Mouse (Mus musculus) left cerebral cortex, adult 8-10 months (tissue): ENCODE measurements around the gene Map2k1. TPM values are rescaled to one million over a fixed set of nuclear protein-coding genes. Genes with fewer than 3 reads are reported as not detected.
"Not testable (repeated sequence)": the region's sequence is repeated elsewhere in the genome, so short reads cannot be mapped to it uniquely, and the experiment has no call there.

Experiments
- DNase-seq, 2 experiments: peaks; one replicate each; pipeline ENCODE4 v3.0.0; 2022; ENCODE audit warnings: low spot score in 2 of 2
- total RNA-seq, 4 experiments: library from RNA; stranded (reverse); gene quantifications; 2 replicates each; pipeline ENCODE4 v1.2.4; 2022

The Map2k1 gene
- total RNA-seq: 100 to 1,000 TPM; 274 to 294 (median 288) TPM

DNA sequence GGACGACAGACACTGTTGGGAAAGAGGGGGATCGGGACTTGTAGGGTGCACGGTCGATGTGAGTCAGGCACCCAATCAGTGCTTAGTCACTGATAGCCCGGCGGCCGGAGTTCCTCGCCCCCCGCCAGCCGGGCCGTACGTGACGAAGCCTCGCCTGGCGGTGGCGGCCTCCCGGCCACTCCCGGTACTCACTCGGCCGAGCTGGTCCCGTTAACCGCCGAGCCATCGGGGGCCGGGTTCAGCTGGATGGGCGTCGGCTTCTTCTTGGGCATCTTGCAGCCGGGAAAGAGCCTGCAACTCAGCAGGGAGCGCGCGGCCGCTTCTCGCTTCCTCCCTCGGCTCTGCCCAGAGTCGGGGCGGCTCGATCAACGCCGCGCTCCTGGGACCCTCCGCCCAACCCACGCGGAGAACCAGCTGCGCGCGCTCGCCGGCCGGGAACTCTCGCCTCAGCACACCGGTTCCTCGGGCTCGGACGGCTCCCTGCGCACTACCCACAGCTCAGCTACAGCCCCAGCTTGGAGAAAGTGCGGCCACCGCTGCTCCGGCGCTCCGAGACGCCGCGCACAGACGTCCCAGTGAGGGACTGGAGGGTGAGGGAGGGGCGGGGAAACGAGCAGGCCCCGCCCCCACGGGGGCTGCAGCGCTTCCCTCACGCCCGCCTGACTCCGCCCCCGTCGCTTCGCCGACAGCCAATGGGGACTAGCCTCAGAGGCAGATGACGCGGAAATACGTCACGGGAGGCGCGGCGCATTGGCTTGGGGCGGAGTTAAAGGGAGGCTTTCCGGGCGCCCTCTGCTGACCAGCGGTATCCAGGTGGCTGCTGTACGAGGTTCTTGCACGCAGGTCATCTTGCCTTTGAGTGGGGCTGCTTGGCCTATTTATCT lies at the start of gene Map2k1:
Gene Map2k1, minus strand, starts transcription at position 611 of the 884 bp plus-strand sequence.
- peak; percentile 98 for DNase-seq

DNA sequence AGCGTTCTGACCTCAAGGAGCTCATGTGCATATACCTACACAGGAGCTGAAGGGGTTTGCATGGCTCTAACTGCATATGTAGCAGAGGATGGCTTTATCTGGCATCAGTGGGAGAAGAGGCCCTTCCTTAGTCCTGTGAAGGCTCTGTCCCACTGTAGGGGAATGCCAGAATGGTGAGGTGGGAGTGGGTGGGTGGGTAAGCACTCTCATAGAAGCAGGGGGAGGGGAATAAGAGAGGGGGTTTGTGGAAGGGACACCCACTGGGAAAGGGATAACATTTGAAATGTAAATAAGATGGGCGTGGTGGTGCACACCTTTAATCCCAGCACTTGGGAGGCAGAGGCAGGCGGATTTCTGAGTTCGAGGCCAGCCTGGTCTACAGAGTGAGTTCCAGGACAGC lies 49.7 kb upstream of the Map2k1 start:
- DNase-seq: not testable (repeated sequence)

DNA sequence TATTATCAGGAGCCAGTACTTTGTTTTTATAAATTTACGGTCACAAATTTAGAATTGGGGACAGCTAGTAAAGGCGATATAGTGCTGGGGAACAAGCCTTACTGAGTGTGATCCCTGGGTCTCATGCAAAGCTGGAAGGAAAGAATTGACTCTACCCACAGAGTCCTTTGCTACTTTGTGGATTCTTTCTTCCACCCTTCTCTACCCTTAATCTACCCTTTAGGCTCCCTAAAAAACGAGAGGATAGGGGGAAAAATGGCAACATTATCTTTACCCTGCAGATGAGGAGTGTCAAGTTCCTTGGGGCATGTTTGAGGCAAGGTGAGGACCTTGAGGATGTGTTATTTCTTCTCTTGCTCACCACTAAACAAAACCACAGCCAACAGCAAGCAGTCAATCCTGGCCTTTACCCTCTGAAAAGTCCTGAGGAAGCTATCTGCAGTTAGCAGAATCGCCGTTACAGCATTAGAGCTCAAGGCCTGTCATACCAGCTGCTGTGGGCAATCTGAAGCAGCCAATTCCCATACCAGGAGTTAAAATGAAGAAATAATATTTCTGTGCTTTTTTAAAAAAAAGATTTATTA lies 29.1 kb upstream of the Map2k1 start:
- DNase-seq: no peak

DNA sequence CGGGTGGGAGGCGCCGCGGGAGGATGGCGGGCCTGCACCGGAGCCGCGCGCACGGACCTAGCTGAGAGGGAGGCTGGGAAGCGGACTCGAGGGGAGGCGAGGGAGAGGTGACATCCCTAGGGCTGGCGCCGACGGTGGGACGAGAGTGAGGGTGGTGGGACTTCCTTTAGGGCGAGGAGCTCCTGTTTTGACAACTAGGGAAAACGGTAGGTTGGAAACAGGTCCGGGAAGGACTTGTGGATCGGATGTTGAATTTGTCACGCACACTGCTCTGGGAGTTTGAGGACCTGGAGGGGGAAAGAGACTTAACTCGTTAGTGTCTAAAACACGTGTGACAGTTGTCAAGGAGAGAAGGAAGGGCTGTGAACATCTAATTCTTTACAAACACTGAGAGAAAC lies 28.3 kb upstream of the Map2k1 start:
- DNase-seq: no peak

DNA sequence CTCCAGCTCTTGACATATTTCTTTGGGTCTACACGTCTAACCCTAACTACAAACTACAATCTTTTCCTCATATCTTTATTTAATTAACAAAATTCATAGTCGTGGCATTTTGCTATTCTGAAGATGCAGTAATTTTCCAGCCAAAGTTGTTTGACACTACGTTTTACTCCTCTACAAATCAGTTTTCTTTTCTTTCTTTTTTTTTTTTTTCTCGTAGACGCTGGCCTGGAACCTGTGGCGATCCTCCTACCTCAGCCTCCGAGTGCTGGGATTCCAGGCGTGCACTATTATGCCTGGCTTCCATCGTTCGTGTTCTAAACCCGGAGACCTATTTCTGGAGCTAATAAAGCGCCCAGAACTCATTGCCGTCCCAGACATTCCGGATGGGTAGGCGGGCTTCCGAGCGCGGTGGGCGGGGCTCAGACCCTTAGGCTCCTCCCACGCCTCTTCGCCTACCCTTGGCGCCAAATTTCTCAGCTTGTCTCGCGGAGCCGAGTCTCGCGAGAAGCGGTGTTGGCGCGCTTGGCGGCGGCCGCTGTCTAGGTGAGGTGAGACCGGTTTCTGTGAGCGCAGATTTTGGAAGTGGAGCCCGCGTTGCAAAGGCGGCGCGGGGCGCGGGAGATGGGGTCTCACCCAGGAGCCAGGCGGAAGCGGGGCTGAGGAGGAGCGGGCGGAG lies 27.8 kb upstream of the Map2k1 start, which contains the start of gene Tipin:
Gene Tipin, plus strand, starts transcription at position 477 of the 676 bp plus-strand sequence.
- peak; percentile 77 to 87 for DNase-seq

DNA sequence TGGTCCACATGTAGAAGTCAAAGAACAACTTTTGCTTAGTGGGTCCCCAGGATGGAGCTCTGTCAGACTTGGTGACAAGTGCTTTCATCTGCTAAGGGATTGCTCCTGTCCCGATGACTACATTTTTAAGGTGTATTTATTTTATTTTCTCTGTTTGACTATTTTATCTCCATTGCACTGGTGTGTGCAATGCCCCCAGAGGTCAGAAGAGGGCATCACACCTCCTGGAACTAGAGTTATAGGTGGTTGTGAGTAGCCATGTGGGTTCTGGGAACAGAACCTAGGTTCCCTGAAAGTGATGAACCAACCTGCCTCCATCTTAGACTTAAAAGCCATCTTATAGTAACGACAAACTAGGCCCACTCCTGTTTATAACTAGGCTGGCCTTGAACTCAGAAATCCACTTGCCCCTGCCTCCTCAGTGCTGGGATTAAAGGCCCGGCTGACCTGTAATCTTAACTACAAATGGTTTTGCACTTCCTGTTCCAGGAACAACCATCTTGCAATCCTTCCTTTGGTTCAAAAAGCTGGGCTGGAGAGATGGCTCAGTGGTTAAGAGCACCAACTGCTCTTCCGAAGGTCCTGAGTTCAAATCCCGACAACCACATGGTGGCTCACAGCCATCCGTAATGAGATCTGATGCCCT lies 25.4 kb upstream of the Map2k1 start:
- no peak for DNase-seq

DNA sequence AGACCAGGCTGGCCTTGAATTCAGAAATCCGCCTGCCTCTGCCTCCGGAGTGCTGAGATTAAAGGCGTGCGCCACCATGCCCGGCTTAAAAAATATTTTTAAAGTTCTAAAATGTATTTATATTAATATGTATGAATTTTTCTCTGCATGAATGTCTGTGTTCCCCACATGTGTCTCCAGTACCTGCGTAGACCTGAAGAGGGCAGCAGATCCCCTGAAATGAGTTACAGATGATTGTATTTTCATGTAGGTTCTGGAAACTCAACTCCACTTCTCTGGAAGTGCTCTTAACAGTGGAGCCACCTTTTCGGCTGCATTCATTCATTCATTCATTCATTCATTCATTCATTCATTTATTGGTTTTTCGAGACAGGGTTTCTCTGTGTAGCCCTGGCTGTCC lies 24.3 kb upstream of the Map2k1 start:
- DNase-seq: peak in 1 of 2 experiments; percentile 43

DNA sequence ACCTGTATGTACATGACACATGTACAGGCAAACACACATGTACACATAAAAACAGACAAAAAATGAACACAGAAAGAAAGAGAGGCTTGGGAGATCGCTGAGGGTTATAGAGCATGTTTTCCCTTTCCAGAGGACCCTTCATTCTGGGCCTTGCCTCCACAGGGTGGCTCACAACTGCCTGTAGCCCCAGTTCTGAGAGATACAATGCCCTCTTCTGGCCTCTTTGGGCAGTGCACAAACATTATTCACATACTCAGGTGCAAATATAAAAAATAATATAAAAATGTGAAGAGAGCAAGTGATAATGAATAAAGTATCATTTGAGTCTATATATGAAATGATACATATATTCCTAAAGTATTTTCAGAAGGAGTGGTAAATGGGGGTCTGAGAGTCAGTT lies 21.5 kb upstream of the Map2k1 start:
- DNase-seq: no peak

DNA sequence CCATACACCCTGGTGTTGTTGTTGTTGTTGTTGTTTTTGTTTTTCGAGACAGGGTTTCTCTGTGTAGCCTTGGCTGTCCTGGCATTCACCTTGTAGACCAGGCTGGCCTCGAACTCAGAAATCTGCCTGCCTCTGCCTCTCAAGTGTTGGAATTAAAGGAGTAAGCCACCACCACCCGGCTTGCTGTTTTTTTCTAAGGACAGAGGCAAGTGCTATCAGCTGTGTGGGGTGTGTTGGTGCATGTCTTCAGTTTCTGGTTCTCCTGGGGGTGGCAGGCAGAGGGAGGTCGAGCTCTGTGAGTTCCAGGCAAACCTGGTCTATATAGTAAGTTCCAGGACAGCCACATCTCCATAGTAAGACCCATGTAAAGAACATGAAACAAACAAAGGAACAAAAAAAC lies 20.9 kb upstream of the Map2k1 start:
- DNase-seq: no peak

DNA sequence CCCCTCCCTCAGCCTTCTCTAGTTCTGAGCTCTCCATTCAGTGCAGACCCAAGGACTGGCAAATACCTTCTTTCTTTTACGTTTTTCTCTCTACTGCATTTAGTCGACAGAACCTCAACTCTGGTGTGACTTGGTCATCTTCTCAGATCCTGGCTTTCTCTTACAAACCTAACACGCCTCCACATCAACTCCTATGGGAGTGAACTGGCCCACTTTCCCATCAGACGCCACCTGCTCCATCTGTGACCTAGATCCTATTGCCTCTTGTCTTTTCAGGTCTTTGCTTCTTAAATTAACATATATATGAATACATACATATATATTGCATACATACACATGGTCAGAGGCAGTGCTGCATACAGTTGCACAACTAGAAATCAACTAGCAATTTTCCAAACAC lies 20.3 kb upstream of the Map2k1 start:
- no peak for DNase-seq

DNA sequence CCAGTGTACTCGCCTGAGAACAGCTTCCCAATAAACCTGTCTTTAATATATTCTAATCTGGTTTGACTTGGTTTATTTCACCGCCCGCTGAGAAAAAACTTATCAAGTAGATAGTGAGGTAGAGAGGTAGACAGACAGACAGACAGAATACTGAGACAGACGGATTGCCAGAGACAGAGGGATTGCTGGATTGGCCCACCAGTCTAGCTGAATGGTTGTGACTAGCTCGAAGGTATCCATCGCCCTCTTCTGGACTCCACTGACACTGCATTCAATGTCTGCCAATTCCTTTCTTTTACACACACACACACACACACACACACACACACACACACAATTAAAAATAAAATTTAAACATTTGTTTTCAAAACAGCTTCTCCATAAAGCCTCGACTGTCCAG lies 19.2 kb upstream of the Map2k1 start:
- DNase-seq: peak in 1 of 2 experiments; percentile 24

DNA sequence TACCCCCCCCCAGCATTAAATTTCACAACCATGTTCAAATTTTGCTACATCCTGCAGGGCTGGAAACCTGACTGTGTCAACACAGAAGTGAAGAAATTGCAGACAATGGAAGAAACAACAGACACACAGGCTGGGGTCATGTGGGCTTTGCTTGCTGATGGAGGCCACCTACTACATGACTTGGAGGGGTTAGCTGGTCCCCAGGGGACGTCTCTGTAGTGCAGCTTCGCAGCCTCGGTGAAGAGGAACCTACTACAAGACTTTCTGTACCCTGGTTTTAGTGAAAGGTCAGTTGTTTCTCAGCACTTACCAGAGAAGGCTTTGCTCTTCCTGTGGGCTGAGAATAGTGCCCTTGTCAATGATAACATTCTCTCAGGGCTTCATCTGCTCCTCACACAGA lies 17.8 kb upstream of the Map2k1 start:
- no peak for DNase-seq

DNA sequence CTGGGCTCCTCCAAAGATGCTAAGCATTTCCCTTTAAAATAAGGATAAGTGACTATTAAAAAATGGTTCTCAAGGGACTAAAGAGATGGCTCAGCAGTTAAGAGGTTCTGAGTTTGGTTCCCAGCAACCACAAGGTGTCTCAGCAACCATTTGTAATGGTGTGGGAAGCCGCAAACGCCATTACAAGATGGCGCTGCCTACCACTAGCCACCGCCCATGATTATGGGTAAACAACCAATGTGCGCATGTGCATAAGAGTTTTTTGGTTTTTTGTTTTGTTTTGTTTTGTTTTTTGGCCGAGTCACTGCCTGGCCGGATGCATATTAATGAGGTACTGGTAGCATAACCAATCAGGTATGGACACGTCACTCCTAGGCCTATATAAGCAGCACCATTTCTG lies 15.4 kb upstream of the Map2k1 start:
- not testable (repeated sequence) for DNase-seq

DNA sequence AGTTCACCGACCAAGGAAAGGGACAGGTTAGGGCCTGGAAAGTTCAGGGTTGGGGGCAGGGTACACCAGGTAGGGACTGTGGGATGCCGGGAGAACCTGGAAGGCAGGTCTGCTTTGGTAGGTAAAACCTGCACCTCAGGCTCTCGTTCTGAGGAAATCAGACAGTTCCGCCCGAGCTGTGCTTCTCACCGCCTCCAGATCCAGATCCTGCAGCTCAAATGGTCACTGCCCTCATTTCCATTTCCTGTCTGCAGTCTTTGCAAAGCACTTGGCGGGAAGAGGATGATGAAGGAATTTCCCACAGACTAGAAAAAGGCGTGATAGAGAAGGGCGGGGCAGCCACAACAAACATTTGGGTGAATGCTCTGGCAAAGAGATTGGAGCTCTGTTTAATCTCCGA lies 14.8 kb upstream of the Map2k1 start:
- no peak for DNase-seq

DNA sequence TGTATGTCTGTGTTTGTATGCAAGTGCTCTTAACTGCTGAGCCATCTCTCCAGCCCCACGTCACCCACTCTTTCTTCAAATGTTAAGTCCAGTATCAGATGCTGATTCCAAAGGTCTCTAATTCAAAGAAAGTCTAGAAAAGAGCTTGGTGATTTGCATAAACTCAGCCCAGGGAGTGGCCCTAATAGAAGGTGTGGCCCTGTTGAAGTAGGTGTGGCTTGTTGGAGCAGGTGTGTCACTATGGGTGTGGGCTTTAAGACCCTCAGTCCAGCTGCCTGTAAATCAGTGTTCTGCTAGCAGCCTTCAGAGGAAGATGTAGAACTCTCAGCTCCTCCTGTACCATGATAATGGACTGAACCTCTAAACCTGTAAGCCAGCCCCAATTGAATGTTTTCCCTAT lies 13.8 kb upstream of the Map2k1 start:
- DNase-seq: no peak

DNA sequence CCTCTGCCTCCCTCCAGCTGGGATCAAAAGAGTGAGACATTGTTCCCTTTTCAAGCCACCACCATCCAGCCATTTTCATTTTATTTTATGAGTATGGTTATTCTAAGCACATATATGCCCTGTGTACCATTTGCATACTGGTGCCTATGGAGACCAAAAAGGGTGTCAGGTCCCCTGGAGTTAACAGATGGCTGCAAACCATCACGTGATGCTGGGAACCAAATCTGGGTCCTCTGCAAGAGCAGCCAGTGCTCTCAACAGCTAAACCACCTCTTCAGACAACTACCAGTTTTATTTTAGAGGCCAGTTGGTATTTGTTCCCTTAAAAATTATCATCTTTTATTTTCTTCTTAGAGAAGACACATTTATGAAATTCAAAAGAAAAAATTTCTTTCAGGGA lies 11.4 kb upstream of the Map2k1 start:
- no peak for DNase-seq

DNA sequence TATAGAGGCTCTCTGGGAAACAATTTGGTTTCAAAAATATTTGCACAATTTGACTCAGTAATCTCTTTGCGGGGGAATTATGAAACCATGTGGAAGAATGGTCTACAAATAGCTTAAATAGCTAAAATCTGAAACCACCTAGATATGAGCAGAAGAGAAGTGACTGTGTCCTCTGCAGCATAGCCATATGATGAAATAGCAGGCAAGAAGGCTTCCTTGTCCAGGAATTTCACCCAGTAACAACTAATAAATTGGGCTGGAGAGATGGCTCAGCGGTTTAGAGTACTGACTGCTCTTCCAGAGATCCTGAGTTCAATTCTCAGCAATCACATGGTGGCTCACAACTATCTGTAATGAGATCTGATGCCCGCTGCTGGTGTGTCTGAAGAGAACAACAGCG lies 7.6 kb upstream of the Map2k1 start:
- DNase-seq: no peak

DNA sequence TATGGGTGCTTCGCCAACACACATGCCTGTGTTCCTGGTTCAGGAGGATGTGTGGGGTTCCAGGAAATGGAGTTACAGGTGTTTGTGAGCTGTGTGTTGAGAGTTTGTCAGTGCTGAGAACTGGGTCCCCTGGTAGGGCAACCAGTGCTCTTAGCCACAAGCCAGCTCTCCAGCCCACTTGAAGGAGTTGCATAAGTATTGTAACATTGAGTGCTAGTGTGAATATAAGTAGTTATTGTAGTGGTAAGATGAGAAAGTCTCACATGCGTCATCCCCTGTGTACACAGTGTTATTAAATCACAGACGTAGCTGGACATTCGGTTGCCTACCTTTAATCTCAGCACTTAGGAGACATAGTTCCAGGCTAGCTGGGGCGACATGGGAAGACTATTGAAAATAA lies 6.5 kb upstream of the Map2k1 start:
- DNase-seq: no peak

DNA sequence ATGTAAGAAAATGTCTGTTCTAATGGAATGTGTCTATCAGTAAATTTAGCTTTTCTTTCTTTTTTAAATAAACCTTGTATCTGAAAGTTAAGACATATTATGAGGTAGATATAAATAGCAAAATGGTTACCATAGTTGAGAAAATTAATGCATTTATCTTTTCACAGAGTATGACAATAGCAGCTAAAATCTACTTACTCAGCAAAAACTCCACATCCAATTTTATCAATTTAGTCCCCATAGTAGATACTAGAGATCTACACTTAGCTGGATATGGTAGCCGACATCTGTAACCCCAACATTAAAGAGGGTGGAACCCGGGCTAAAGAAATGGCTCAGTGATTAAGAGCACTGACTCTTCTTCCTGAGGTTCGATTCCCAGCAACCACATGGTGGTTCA lies 2.8 kb upstream of the Map2k1 start:
- no peak for DNase-seq

DNA sequence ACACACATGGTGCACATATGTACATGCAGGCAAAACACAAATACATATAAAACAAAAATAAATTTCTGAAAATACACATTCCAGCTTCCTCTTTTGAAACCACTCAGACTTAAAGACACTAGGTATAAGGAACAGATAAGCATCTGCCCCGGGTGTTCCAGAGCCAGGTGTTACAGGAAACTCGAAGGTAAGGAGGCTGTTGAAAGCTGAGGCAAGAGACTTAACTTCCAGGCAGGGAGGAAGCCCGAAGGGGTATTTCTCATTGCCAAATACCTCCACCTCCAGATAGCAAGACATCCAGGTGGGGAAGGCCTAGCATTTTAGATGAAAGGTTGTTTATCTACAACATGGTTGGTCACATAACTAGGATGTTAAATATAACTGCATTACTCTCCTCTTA lies 2.0 kb upstream of the Map2k1 start:
- no peak for DNase-seq

DNA sequence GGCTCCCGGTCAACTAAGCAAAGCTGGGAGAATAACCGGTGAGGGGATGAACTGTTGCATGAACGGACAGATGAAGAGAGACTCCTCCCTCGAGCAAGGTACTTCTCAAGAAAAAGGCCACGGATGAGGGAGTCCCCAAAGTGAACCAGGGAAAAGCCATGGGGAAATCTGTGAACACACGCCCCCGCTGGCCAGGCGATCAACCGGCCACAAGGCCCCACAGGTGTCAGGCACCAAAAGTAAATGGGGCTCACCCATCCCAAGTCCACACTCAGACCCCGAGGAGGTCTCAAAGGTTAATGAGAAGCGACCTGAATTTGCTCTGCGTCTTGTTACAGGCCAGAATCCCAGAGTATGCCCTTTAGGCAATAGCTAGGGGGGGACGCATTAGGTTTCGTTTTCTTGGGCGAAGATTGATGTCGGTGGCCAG lies 825 bp downstream of the Map2k1 start:
- no peak for DNase-seq
